Mouse (Mus musculus) testis, adult 2 months (tissue): ENCODE results near the gene Pou2f2. TPM values are rescaled to one million over a fixed set of nuclear protein-coding genes. Genes with fewer than 3 reads are reported as not detected.
A peak's percentile ranks its signal among the peaks of the same experiment; 100 is the strongest.

ENCODE experiments used
- H3K27ac ChIP-seq: fragments of 200-500 bp; 2 replicates; pipeline ENCODE4 v1.5.1; 2012; ENCODE audit warnings: low read depth, low read length; ENCODE audit not compliant: control insufficient read depth, insufficient read depth
- H3K27me3 ChIP-seq: fragments of 200-500 bp; 2 replicates; pipeline ENCODE4 v1.6.1; 2012; ENCODE audit warnings: mild to moderate bottlenecking, low read length, moderate library complexity; ENCODE audit not compliant: control insufficient read depth, insufficient read depth
- H3K36me3 ChIP-seq: fragments of 200-500 bp; 2 replicates; pipeline ENCODE4 v1.6.1; 2012; ENCODE audit warnings: mild to moderate bottlenecking, low read length; ENCODE audit not compliant: control insufficient read depth, insufficient read depth
- H3K4me1 ChIP-seq: fragments of 200-500 bp; 2 replicates; pipeline ENCODE4 v1.6.1; 2012; ENCODE audit warnings: low read length; ENCODE audit not compliant: control insufficient read depth, insufficient read depth
- H3K4me3 ChIP-seq: fragments of 200-500 bp; 2 replicates; pipeline ENCODE4 v1.5.1; 2012; ENCODE audit warnings: low read depth, mild to moderate bottlenecking, low read length, moderate library complexity, mixed read lengths; ENCODE audit not compliant: control insufficient read depth
- CTCF ChIP-seq: fragments of 200-500 bp; IDR thresholded peaks from 2 replicates; pipeline ENCODE4 v1.5.1; 2012; ENCODE audit warnings: low read depth, mild to moderate bottlenecking, inconsistent platforms, low read length, moderate library complexity; ENCODE audit not compliant: control insufficient read depth, insufficient read depth, insufficient replicate concordance
- POLR2A ChIP-seq: fragments of 200-500 bp; IDR thresholded peaks from 2 replicates; pipeline ENCODE4 v1.6.1; 2012; ENCODE audit warnings: low read depth, mild to moderate bottlenecking, inconsistent platforms, low read length, moderate library complexity; ENCODE audit not compliant: control insufficient read depth
- polyA plus RNA-seq: library from polyadenylated mRNA; depleted of rRNA; stranded (reverse); fragments of >200 nt; gene quantifications from 2 replicates; pipeline ENCODE4 v1.2.3, GENCODE M21; 2012

Gene Pou2f2
- polyA plus RNA-seq, 1 experiment = 8.3 TPM

DNA sequence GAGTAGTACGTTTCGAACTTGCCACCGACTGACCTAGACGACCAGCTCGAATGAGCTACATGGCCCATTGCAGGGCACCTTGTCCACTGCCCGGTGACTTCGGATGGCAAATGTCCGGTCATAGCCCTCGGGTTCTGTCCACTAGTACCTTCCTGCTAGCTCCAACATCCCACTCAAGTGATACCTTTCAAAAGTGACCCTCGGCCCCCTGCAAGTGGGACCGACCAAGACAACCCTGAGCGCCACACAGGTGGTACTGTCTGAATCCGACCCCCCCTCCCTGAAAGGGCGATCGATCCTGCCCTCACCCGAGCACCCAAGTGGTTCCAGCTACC, 39.9 kb upstream of the Pou2f2 start:
- no peak; the same call in 1 of the 2 replicates for TF ChIP-seq POLR2A
- no peak for TF ChIP-seq CTCF
- peaks cover 30% of the 10 kb centered on the region for H3K4me1 ChIP-seq
- H3K4me3 ChIP-seq = peak overlapping the region; percentile 91
- H3K27ac ChIP-seq = peak overlapping the region; percentile 93
- H3K36me3 ChIP-seq = no peaks in the 10 kb centered on the region
- H3K27me3 ChIP-seq = no peaks in the 10 kb centered on the region

DNA sequence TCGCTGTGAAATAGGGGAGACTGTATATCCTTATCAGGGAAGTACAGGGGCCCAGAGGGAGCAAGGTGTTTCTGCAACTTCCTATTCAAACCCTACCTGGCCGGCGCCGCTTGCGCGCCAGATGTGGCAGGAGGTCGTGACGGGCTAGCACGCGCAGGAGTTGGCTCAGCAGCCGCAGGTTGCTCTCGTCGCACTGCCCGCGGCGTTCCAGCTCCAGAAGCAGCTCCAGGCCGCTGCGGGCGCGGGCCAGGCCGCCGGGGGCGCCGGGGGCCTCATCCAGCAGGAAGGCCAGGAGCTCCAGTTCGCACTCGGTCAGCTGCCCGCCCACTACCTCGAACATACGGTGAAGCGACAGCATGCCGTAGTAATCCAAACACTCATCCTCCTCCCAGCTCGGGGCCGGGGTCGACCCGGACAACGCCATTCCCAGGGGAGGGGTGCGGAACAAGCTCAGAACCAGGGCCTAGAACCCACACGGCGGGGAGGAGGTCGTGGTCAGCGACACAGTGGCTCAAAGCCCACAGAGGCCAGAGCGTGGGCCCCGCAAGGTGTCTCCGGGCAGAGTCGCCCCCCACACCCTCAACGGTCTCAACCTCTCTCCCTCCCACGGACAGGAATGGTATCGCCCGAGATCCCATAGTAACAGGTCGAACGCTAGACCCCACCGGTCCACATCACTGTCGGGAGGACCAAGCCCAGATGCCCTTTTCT, 39.3 kb upstream of the Pou2f2 start:
- Histone ChIP-seq H3K4me1 (peaks cover 30% of the 10 kb centered on the region), H3K36me3 (no peaks in the 10 kb centered on the region), H3K27me3 (no peaks in the 10 kb centered on the region), H3K4me3 (peak overlapping the region; percentile 91), H3K27ac (peak overlapping the region; percentile 93)
- TF ChIP-seq CTCF (no peak), POLR2A (0 out of 2 replicates have a peak, but pooled peaks have one; percentile 75)

DNA sequence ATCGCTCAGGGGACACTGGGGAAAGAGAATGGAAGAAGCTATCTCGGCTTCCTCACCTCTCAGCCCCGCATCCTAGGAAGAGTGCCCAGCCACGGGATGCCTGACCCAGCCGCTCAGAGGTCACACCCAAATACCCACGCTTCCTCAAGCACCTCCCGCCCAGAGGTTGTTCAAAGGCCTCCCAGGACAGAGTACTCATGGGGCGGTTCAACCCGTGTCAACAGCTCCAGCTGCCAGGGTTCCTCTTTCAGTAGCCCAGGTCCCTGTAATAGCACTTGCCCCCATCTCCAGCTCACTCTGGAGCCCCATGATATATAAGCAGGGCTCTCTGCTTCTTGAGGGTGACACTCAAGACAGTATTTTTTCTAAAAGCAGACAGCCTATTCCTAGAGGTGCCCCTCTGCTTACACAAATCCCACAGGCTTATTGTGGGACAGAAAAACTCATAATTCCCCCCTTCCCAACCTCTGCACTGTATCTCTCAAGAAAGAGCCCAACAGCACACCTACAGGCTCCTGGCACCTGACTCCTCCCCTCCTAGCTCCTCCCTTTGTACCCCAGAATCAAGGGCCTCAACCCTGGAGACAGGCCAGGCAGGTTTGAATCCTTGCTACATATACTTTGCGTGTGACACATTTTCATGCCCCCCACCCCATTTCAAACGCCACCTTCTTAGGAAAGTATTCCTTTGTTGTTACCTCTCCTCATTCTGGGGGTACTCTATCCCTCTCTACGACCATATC, 38.3 kb upstream of the Pou2f2 start:
- Histone ChIP-seq H3K27ac (no peak overlapping the region), H3K36me3 (no peaks in the 10 kb centered on the region), H3K4me3 (peak overlapping the region; percentile 91), H3K4me1 (peaks cover 30% of the 10 kb centered on the region), H3K27me3 (no peaks in the 10 kb centered on the region)
- TF ChIP-seq CTCF = no peak
- TF ChIP-seq POLR2A = no peak

DNA sequence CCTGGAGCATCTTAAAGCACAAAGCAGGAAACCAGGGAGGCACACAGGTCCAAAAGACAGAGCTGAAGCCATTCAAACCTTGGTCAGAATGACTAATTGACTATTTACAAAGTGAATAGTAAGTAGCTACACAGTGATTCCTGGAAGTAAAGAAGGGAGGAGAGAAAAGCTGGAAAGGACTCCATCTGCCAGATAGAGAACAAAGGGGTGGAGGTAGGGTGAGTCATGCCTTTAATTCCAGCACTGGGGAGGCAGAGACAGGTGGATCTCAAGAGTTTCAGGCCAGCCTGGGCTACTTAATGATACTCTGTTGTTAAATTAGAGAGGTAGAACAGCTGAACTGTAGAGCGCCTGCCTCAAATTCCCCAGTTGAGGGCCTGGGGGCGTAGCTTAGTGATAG, 34.6 kb upstream of the Pou2f2 start:
- Histone ChIP-seq H3K4me1 (peaks cover 13% of the 10 kb centered on the region), H3K27ac (no peak overlapping the region), H3K36me3 (peaks cover 2% of the 10 kb centered on the region; the same call in 1 of the 2 replicates), H3K4me3 (no peak overlapping the region), H3K27me3 (no peaks in the 10 kb centered on the region)
- TF ChIP-seq CTCF (no peak), POLR2A (no peak)

DNA sequence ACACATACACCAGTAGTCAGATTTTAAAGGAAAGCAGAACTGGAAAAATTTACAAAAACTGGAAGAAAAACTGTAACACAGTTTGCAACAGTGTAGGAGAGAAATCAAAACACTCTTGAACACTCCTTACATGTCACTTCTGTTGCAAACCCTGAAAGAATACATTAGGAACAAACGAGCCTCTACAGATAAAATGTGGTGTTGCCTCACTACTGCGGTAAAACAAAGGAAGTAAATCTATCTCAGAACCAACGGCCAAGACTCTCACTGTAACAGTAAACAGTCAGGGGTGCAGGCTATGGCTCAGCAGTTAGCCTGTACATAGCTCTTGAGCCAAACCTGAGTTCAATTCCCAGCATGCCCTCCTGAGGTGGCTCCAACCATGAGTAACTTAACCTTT, 33.6 kb upstream of the Pou2f2 start:
- H3K4me1 ChIP-seq = peaks cover 5% of the 10 kb centered on the region
- no peak overlapping the region for H3K27ac ChIP-seq
- no peaks in the 10 kb centered on the region for H3K27me3 ChIP-seq
- H3K36me3 ChIP-seq = peaks cover 2% of the 10 kb centered on the region; the same call in 1 of the 2 replicates
- H3K4me3 ChIP-seq = no peak overlapping the region
- TF ChIP-seq CTCF = no peak
- TF ChIP-seq POLR2A = no peak

DNA sequence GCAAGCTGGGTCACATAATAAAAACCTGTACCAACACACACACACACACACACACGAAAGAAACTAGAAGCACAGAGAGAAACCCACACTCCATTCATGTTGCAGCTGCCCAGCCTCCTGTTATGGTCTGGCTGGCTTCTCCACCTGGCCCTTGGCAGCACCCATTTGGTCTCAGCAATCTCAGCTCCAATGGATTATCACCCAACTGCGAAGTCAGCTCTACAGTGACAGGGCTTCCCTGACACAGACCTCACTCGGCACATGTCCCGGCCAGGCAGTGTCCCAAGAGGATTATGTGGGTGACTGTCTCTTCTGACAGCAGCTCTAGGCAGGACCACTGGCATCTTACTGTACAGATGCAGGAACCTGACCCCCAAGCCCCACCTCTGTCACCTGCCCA, 31.0 kb upstream of the Pou2f2 start:
- no peak for TF ChIP-seq CTCF
- TF ChIP-seq POLR2A = no peak
- Histone ChIP-seq H3K27me3 (no peaks in the 10 kb centered on the region), H3K27ac (no peak overlapping the region), H3K36me3 (peaks cover 2% of the 10 kb centered on the region; the same call in 1 of the 2 replicates), H3K4me1 (no peaks in the 10 kb centered on the region), H3K4me3 (no peak overlapping the region)

DNA sequence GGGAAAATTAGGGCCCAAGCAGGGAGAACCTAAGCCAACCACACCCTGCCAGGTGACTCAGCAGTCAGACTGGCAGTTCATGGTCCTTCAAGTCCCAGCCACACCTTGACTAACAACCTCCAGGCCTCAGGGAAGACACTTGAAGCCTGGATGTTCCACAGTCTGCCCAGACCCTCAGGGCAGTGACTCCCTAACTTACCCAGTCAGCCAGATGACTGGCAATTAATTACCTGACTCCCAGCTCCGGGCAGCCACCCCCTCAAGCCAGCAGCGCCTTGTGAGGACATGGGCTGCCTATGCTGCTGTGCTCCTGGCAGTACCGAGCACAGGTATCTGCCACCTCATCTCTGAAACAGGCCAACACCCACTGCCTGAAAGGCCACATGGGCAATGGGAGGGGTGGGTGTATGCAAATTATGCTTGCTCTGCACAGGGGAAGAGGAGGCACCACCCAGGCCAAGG, 29.7 kb upstream of the Pou2f2 start:
- H3K36me3 ChIP-seq = peaks cover 2% of the 10 kb centered on the region; the same call in 1 of the 2 replicates
- H3K4me1 ChIP-seq = no peaks in the 10 kb centered on the region
- no peak for TF ChIP-seq CTCF
- no peak for TF ChIP-seq POLR2A
- no peak overlapping the region for H3K27ac ChIP-seq
- H3K4me3 ChIP-seq = no peak overlapping the region
- H3K27me3 ChIP-seq = no peaks in the 10 kb centered on the region
